Mouse (Mus musculus) megakaryocyte, adult 5-6 weeks (primary cell): ENCODE measurements at regions not wholly inside any gene's neighbourhood (a gene's known extent, or its start where the extent isn't known, plus 50 kb on each side); places are given as distances from the start of the nearest gene placed in this dataset.

ENCODE experiments used
- ATAC-seq: 2 replicates; pipeline ENCODE4 v1.8.0; 2016; ENCODE audit warnings: mild to moderate bottlenecking, inconsistent platforms; ENCODE audit not compliant: poor library complexity, severe bottlenecking

GRCm38 (mm10) chr1:151087811-151088511, 94.4 kb upstream of the Gm47985 start:
- ATAC-seq, result no peak

- no peak for ATAC-seq
Observed at GRCm38 (mm10) chr1:151088535-151089125, 93.7 kb upstream of the Gm47985 start.

- ATAC-seq, result no peak
Observed at GRCm38 (mm10) chr1:151092035-151092434, 90.3 kb upstream of the Gm47985 start.

- peak; percentile 41 for ATAC-seq
Observed at GRCm38 (mm10) chr1:151095344-151096050, 86.8 kb upstream of the Gm47985 start.

GRCm38 (mm10) chr1:151096079-151096478, 86.3 kb upstream of the Gm47985 start:
- ATAC-seq, result peak; percentile 81

GRCm38 (mm10) chr1:151097506-151097905, 84.8 kb upstream of the Gm47985 start:
- ATAC-seq, result no peak

- no peak for ATAC-seq
Observed at GRCm38 (mm10) chr1:151098763-151099162, 83.6 kb upstream of the Gm47985 start.

- ATAC-seq, result no peak
Observed at GRCm38 (mm10) chr1:151100565-151101483, 81.5 kb upstream of the Gm47985 start.

GRCm38 (mm10) chr1:151101516-151101915, 80.8 kb upstream of the Gm47985 start:
- ATAC-seq, result no peak

GRCm38 (mm10) chr1:151102061-151102460, 80.3 kb upstream of the Gm47985 start:
- no peak for ATAC-seq

- ATAC-seq, result no peak
Observed at GRCm38 (mm10) chr1:151102646-151103391, 79.5 kb upstream of the Gm47985 start.

- ATAC-seq, result peak; percentile 37
Observed at GRCm38 (mm10) chr1:151103522-151104037, 78.8 kb upstream of the Gm47985 start.

- ATAC-seq, result no peak
Observed at GRCm38 (mm10) chr1:151104346-151104745, 78.0 kb upstream of the Gm47985 start.

GRCm38 (mm10) chr1:151104806-151105205, 77.5 kb upstream of the Gm47985 start:
- ATAC-seq, result 0 out of 2 replicates have a peak, but pooled peaks have one; percentile 4

- peak; percentile 69 for ATAC-seq
Observed at GRCm38 (mm10) chr1:151105251-151105650, 77.1 kb upstream of the Gm47985 start.

- no peak for ATAC-seq
Observed at GRCm38 (mm10) chr1:151107401-151107800, 74.9 kb upstream of the Gm47985 start.

GRCm38 (mm10) chr1:151109333-151109732, 73.0 kb upstream of the Gm47985 start:
- no peak for ATAC-seq

GRCm38 (mm10) chr1:151110412-151110811, 71.9 kb upstream of the Gm47985 start:
- 0 out of 2 replicates have a peak, but pooled peaks have one; percentile 33 for ATAC-seq

- no peak for ATAC-seq
Observed at GRCm38 (mm10) chr1:151111683-151112082, 70.7 kb upstream of the Gm47985 start.

- ATAC-seq, result no peak
Observed at GRCm38 (mm10) chr1:151112390-151112789, 69.9 kb upstream of the Gm47985 start.
